Mouse (Mus musculus) thymus, postnatal 0 days (tissue): ENCODE measurements around the gene Daam2. TPM values are rescaled to one million over a fixed set of nuclear protein-coding genes. Genes with fewer than 3 reads are reported as not detected.

Experiments
- DNase-seq: peaks from one replicate; pipeline ENCODE4 v3.0.0-alpha.2; 2015; ENCODE audit warnings: low spot score
- polyA plus RNA-seq: library from polyadenylated mRNA; unstranded; fragments of >200 nt; fragmentation: Nextera tagmentation; extraction: Ambion mirVana; gene quantifications from 2 replicates; pipeline ENCODE4 v1.2.1, GENCODE M21; 2015

Gene Daam2
- 0.18 and 0.30 TPM in 2 replicates for polyA plus RNA-seq

GRCm38 (mm10) chr17:49563830-49564470, at the start of gene Daam2:
Gene Daam2, minus strand, starts transcription at chr17:49564343.
- DNase-seq, result no peak

GRCm38 (mm10) chr17:49610296-49610695, 46.2 kb upstream of the Daam2 start:
- no peak for DNase-seq

GRCm38 (mm10) chr17:49607351-49608027, 43.3 kb upstream of the Daam2 start:
- no peak for DNase-seq

- DNase-seq, result no peak
Observed at GRCm38 (mm10) chr17:49605397-49605796, 41.3 kb upstream of the Daam2 start.

GRCm38 (mm10) chr17:49590051-49590450, 25.9 kb upstream of the Daam2 start:
- no peak for DNase-seq

- no peak for DNase-seq
Observed at GRCm38 (mm10) chr17:49582471-49582870, 18.3 kb upstream of the Daam2 start.

GRCm38 (mm10) chr17:49577321-49577720, 13.2 kb upstream of the Daam2 start:
- DNase-seq, result no peak

GRCm38 (mm10) chr17:49568717-49569116, 4.6 kb upstream of the Daam2 start:
- no peak for DNase-seq

- DNase-seq, result no peak
Observed at GRCm38 (mm10) chr17:49564489-49564888, 346 bp upstream of the Daam2 start.

- DNase-seq, result no peak
Observed at GRCm38 (mm10) chr17:49563416-49563780, 745 bp downstream of the Daam2 start.

- DNase-seq, result no peak
Observed at GRCm38 (mm10) chr17:49562701-49563415, 1.3 kb downstream of the Daam2 start.

- DNase-seq, result no peak
Observed at GRCm38 (mm10) chr17:49561985-49562384, 2.2 kb downstream of the Daam2 start.

- no peak for DNase-seq
Observed at GRCm38 (mm10) chr17:49559786-49560289, 4.3 kb downstream of the Daam2 start.

GRCm38 (mm10) chr17:49556169-49556568, 8.0 kb downstream of the Daam2 start:
- DNase-seq, result no peak

- no peak for DNase-seq
Observed at GRCm38 (mm10) chr17:49551991-49552390, 12.2 kb downstream of the Daam2 start.

- no peak for DNase-seq
Observed at GRCm38 (mm10) chr17:49551465-49551864, 12.7 kb downstream of the Daam2 start.

GRCm38 (mm10) chr17:49545997-49546396, 18.1 kb downstream of the Daam2 start:
- no peak for DNase-seq

GRCm38 (mm10) chr17:49545424-49545823, 18.7 kb downstream of the Daam2 start:
- no peak for DNase-seq

- no peak for DNase-seq
Observed at GRCm38 (mm10) chr17:49544561-49544960, 19.6 kb downstream of the Daam2 start.

GRCm38 (mm10) chr17:49540706-49541105, 23.4 kb downstream of the Daam2 start:
- DNase-seq, result no peak

GRCm38 (mm10) chr17:49539204-49539603, 24.9 kb downstream of the Daam2 start:
- DNase-seq, result no peak

- DNase-seq, result no peak
Observed at GRCm38 (mm10) chr17:49535580-49535979, 28.6 kb downstream of the Daam2 start.
